Mouse (Mus musculus) spleen, postnatal 36 days (tissue): ENCODE data around the gene Trim43b.
A peak's percentile ranks its signal among the peaks of the same experiment; 100 is the strongest.
"Not testable (repeated sequence)": the region's sequence is repeated elsewhere in the genome, so short reads cannot be mapped to it uniquely, and the experiment has no call there.

Experiments
- DNase-seq, 2 experiments: peaks; one replicate each; pipeline ENCODE4 v3.0.0; 2022; ENCODE audit warnings: low spot score in 2 of 2, mixed read lengths in 1 of 2

Trim43b gene

GRCm38 (mm10) chr9:89092735-89093134, at the start of gene Trim43b:
Gene Trim43b, minus strand, starts transcription at chr9:89092835.
- not testable (repeated sequence) for DNase-seq

DNA sequence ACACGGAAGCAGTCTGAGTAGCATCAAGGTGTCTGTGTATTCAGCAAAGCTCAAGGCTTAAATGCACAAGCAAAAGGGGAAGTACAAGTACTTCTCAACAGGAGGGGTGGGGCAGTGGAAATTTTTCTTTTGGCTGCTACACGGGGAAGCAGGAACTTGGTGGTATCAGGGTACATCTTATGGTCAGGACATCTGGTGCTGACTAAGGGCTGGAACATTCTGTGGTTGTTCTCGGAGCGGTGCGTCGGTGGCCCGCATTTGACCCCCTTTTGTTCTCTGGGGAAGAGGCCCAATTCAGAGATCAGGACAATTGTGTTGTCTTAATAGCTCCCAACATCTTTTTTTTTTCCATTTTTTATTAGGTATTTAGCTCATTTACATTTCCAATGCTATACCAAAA, 11.9 kb upstream of the Trim43b start:
- DNase-seq, result not testable (repeated sequence)

GRCm38 (mm10) chr9:89086746-89087145, 5.9 kb downstream of the Trim43b start:
- not testable (repeated sequence) for DNase-seq

DNA sequence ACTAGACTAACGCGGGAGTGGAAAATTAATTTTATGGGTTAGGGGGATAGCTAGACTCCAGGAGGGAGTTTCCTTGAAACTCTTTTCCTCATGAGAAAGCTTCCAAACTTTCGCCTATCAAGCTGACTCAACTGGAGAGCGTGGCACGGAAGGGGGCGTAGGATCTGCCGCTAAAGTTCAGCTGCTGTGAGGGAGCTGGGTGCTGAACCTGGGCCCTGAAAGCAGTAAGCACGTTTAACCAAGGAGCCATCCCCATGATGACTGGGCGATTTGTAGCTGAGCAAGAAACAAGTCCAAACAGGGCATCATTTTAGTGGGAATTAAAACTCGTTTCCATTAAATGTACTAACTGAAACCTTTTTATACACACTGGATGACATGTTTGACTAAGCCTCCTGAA, 13.0 kb downstream of the Trim43b start:
- not testable (repeated sequence) for DNase-seq

DNA sequence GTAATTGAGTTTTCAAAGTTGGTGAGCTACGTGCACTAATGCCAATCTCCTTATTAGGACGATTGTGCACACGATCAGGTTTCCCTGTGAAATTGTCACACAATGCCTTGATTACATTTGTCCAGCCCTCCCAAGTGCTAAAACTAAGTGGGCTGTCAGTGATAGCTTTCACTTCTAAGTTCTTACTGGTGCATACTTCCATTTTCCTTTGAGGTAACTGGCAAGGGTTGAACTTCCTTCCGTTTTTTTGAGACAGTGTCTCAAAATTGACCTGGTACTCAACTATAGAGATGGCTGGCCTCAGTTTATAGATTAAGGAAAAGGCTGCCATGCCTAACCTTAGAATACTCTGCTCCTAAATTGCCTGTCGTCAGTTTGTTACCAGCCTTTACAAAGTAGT, 16.1 kb downstream of the Trim43b start:
- not testable (repeated sequence) for DNase-seq

- not testable (repeated sequence) for DNase-seq
Observed at GRCm38 (mm10) chr9:89067143-89067501, 25.5 kb downstream of the Trim43b start.

GRCm38 (mm10) chr9:89066378-89067142, 26.1 kb downstream of the Trim43b start:
- DNase-seq, result peak; percentile 31 to 47
